Mouse (Mus musculus) cortical plate, adult 2 months (tissue): ENCODE data around the gene Pknox2. TPM values are rescaled to one million over a fixed set of nuclear protein-coding genes. Genes with fewer than 3 reads are reported as not detected.

Source experiments
- H3K27ac ChIP-seq: fragments of 200-500 bp; 2 replicates; pipeline ENCODE4 v1.5.1; 2012; ENCODE audit warnings: low read length, control low read depth, inconsistent platforms; ENCODE audit not compliant: insufficient read depth
- H3K4me1 ChIP-seq: fragments of 200-500 bp; 2 replicates; pipeline ENCODE4 v1.6.1; 2011; ENCODE audit warnings: low read length; ENCODE audit not compliant: control insufficient read depth, insufficient read depth
- H3K4me3 ChIP-seq: fragments of 200-500 bp; 2 replicates; pipeline ENCODE4 v1.5.1; 2011; ENCODE audit warnings: mild to moderate bottlenecking, low read length, control low read depth; ENCODE audit not compliant: insufficient read depth
- CTCF ChIP-seq: fragments of 200-500 bp; IDR thresholded peaks from 2 replicates; pipeline ENCODE4 v1.5.1; 2011; ENCODE audit warnings: mild to moderate bottlenecking, control low read depth, low read length; ENCODE audit not compliant: insufficient read depth; ENCODE audit errors: extremely low read depth
- POLR2A ChIP-seq: fragments of 200-500 bp; IDR thresholded peaks from 2 replicates; pipeline ENCODE4 v1.6.1; 2011; ENCODE audit warnings: mild to moderate bottlenecking, low read length, control low read depth; ENCODE audit not compliant: insufficient read depth; ENCODE audit errors: extremely low read depth
- polyA plus RNA-seq: library from polyadenylated mRNA; depleted of rRNA; stranded (reverse); fragments of >200 nt; gene quantifications from 2 replicates; pipeline ENCODE4 v1.2.3, GENCODE M21; 2012; rRNA removed

Gene Pknox2
- polyA plus RNA-seq, 1 experiment, result 80.9 TPM

GRCm38 (mm10) chr9:36848661-36849060 lies 298.5 kb downstream of the Pknox2 start:
- H3K4me3 ChIP-seq, result no peak overlapping the region
- no peak overlapping the region for H3K27ac ChIP-seq
- TF ChIP-seq POLR2A (no peak), CTCF (no peak)
- peaks cover 4% of the 10 kb centered on the region; the same call in 1 of the 2 replicates for H3K4me1 ChIP-seq

- TF ChIP-seq CTCF, result no peak
- TF ChIP-seq POLR2A, result no peak
- no peak overlapping the region for H3K4me3 ChIP-seq
- H3K4me1 ChIP-seq, result peaks cover 7% of the 10 kb centered on the region; the same call in 1 of the 2 replicates
- 0 out of 2 replicates have a peak overlapping the region, but pooled peaks have one; percentile 50 for H3K27ac ChIP-seq
These were observed 300.9 kb downstream of the Pknox2 start for GRCm38 (mm10) chr9:36846346-36846745.

Other genes starting within 250 kb of the Pknox2 start
- gene Tmem218, start 60.8 kb upstream of the Pknox2 start, polyA plus RNA-seq, result 9.7 and 11.1 TPM in 2 replicates
- 2.0 and 2.6 TPM in 2 replicates for gene Slc37a2, start 108.3 kb upstream of the Pknox2 start, polyA plus RNA-seq
- gene Ccdc15, start 201.0 kb upstream of the Pknox2 start, polyA plus RNA-seq, result 1.4 and 1.5 TPM in 2 replicates
- gene Hepacam, start 219.9 kb upstream of the Pknox2 start, polyA plus RNA-seq, result 91.0 and 95.7 TPM in 2 replicates